Mouse (Mus musculus): ENCODE measurements at regions not wholly inside any gene's neighbourhood (a gene's known extent, or its start where the extent isn't known, plus 50 kb on each side); places are given as distances from the start of the nearest gene placed in this dataset.

DNA sequence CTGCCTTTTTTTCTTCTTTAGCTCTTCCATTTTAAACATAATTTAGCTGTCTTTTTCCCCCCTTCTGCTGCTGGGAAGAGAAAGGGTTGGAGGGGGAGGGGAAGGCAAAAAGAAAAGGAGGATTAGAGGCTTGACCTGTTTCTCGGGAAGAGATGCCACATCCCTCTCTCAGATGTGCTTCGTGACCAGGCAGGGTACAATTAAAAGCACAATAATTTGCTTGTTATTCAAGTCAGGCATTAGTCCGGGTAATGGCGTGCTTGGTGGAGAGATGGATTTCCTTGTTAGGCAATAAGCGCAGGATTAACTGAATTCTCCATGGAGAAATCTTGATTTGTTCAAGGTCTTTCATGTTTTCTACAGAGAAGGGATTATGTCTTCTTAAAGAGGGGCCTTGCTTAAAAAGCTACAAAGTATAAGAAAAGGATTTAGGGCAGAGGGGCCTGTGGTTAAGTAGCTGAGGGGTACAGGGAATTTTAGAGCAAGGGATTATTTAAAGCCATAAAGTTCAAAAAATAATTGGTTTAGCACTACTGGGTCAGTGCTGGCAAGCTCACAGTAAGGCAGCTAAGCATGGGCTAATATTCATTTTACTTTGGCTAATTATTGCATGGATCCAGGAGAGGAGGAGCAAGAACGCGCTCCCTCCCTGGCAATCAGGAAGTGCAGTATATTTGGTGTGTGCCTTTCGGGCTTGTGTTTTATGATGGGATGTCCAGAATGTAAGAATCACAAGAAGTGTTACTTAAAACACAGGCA lies 143.8 kb downstream of the Psat1 start:
- no peak for TF ChIP-seq CTCF (conservative IDR thresholded peaks at IDR 0.05; ENCODE audit: low read length)
- no peak for TF ChIP-seq POU5F1 (IDR thresholded peaks at IDR 0.05; ENCODE audit: borderline replicate concordance, low read length)
- TF ChIP-seq NANOG (IDR thresholded peaks at IDR 0.05; ENCODE audit: borderline replicate concordance, low read length): no peak
